Mouse (Mus musculus): Measurements from ENCODE around the gene H13. TPM values are rescaled to one million over a fixed set of nuclear protein-coding genes. Genes with fewer than 3 reads are reported as not detected.

Gene H13
- total RNA-seq (2021) = 10 to 100 TPM; 77.3 to 77.5 TPM

DNA sequence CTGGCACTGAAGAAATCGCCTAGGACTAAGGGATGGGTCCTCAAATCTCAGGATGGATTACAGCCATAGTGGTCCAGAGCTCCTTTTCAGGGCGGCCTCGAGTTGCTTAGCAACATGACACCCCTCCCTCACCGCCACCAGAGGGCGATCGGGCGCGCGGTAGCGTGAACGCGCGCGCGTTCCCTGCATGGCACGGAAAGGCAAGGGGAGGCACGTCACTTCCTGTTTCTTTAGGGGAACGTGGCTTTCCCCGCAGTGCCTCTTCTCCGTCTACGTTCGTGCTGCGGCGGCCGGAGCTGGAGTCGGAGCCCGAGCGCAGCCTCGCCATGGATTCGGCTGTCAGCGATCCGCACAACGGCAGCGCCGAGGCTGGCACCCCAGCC, at the start of gene H13:
Gene H13, plus strand, starts transcription at position 206 of the 383 bp plus-strand sequence.
- DNase-seq = peak; percentile 91 to 92

DNA sequence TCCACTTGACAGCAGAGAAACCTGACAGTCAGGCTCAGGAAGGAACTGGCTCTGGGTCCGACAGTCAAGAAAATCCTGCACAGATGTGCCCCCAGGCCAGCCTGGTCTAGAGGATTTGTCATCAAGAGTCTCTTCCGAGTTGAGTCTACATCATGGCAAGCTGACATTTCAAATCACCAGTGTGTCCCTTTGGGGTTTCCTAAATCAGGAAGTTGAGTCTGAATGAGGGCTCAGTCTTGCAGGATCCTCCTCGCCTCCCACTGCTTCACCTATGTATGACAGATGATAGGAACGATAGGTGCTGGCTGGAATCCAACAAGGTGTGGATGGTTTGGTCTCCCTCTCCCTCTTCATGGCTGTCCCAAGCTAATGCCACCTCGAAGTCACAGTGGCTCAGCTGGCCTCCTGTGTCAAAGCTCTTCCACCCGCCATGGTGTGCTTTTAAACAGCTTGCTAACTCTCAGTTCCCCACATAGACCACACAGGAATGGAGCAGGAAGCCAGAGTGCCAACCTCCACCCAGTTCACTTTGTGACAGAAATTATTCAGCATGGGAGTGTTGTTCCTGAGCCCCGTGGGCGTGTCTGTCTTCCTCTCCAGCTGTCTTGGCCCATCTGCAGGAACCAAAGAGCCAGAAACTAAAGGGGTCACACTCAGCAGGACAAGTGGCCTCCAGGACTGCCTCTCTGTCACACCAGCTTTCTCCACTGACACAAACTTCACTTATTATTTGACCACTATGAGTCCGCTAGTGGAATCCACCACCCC, 48.7 kb upstream of the H13 start:
- peak in 1 of 2 experiments; percentile 15 for DNase-seq

DNA sequence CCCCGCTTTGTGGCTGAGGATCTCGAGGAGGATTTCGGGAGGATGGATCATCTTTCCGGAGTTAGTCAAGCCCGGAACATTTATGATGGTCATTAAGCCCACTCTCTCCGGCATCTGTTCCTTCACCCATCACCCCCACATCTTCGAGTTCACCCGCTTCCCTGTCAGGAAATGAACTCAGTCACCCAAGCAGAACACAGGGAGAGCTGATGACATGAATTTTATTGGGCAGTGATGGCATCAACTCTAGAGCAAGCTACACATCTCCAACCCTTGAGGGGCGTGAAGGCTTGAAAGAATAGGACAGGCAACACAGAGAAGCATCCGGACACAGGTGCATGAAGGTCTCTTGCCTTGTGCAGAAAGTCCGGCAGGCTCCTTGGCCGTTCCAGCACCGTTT, 47.1 kb upstream of the H13 start:
- no peak for DNase-seq

DNA sequence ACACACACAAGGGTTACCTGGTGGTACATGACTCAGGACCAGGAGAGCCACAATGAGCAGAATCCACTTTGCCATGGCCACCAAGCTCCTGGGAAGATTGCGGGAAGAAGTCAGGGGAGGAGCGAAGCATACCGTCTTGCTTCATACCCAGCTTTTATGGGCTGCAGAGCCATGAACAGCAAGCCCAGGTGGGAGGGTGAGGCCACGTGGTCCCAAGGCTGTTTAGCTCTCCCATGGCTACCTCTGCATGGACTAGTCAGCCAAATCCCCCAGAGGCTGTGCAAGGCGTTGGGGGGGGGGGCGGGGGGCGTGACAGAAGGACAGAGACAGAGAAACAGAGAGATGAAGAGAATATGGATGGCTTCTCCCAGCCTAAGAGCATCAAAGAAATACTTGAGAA, 46.3 kb upstream of the H13 start, which contains the start of gene Defb25:
Gene Defb25, minus strand, starts transcription at position 101 of the 400 bp plus-strand sequence.
- DNase-seq = no peak

DNA sequence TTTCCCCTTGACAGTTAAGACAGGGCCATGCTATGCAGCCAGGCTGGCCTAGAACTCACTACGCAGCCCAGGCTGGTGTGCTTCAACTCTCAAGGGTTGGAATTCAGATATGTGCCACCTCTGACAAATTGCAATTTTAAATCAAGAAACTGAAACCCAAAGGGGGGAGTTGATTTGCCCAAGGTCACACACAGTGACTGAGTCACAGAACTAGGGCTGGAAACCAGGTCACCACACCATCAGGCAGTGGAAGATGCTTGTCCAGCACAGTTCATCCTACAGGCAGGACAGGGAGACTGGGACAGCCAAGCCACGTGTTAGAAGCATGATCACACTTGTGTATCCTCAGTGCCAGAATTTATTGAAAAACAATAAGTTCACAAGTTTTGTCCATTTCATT, 44.7 kb upstream of the H13 start:
- DNase-seq = no peak

DNA sequence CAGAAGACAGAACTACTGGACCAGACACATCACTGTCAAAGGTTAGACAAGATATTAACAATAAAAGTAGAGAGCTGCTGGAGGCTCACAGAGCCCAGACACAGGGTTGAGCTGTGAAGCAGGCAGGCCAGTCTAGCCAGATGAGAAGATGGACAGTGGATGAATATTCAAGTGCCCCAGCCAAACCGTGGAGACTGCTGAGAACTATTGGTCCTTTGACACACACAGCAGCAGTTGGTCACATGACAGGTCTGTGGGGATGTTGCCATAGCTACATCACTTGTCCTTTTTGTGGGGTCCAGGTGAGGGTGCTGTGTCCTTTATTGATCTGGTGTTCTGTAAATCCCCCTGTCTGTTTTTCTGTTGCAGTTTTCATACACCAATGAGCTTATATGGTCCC, 44.0 kb upstream of the H13 start:
- no peak for DNase-seq

DNA sequence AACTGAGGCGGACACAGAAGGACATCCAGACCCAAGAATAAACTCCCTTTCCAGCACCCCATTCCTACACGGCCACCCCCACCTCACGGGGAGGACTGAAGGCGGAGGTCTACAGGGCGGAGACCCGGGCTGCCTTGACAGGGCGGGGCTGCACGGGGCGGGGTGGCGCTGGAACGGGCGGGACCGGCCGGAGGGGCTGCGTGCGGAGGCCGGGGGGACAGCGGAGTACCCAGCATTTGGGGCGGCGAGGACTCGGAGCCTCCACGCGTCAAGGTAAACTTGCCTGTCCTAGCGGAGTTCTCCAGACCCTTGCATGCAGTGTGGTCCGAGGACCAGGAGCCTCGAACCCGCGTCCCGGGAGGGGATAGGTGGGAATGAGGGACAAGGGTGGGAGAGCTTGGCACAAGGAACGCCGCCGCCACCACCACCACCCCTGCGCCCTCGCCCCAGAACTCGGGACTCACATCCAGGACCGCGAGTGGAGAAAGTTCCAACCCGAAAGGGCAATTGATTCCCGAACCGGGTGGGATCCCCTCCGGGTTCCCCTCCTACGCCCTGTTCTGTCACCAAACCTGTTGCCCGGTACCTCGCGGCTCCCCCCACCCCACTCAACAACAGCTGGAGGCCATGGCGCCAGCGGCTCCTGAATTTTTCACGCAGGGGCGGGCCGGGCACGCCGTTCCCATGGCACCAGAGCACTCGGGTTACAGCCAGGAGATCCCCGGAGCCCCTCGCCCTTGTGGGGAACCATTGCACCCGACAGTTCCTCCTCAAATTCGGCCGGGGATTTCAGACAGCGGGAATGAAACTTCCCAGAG, 42.3 kb upstream of the H13 start, which contains the start of gene Rem1:
Gene Rem1, plus strand, starts transcription at position 178 of the 818 bp plus-strand sequence.
- DNase-seq = no peak

DNA sequence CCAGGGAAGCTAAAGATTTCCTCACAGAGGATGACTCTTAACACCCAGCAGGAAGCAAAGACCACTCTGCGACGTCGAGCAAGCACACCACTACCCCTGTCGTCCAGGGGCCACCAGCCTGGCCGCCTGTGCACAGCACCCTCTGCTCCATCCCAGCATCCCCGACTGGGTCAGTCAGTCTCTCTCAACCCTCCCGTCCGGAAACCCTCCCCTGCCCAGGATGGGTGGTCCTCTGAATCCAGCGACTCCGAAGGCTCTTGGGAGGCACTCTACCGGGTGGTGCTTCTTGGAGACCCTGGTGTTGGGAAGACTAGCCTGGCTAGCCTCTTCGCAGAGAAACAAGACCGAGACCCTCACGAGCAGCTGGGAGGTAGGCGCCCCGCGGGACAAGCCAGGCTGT, 41.2 kb upstream of the H13 start:
- DNase-seq = no peak

DNA sequence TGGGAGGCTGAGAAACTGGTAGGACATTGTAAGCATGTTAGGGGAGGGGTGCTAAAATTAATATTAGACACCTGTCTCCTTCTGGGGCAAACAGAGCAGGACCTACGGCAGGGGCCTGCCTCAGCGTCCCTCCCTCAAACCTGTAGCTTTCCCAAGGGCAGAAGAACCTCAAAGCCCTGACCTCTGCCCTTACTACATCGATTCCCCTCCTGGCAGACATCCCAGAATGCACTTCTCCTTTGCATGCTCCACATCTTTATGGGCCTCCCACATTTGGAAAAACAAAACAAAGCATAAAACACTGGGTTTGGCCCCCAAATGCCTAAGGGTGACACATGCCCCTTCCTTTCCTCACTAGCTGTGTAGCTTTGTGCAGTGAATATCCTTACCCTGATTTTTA, 40.0 kb upstream of the H13 start:
- no peak for DNase-seq

DNA sequence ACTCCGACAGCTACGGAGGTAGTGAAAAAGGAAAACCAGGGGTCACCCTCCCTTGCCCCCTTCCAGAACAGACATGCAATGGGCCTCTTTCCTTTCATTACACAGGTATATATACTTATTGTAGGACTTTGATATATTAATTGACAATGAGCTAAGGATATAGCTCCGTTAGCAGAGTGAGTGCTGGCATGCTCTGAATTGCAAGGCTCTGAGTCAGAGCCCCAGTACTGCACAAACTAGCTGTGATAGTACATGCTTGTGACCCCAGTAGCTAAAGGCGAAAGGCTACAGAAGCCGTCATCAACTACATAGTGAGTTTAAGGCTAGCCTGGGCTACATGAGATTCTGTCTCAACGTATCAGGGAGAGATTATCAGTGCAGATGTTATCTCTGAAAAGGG, 39.4 kb upstream of the H13 start:
- DNase-seq = no peak

DNA sequence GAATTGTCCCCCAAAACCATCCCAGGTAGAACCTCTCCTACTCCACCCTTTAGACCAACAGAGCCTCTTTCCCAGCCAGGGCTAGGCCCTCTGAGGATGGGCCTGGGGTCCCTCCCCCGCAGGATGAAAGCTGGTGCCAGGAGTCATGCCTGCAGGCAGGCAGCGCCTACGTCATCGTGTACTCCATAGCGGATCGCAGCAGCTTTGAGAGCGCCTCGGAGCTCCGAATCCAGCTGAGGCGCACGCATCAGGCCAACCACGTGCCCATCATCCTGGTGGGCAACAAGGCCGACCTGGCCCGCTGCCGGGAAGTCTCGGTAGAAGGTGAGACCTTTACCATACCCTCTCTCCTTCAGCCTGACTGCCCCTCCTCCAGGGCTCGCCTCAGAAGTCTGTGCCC, 35.9 kb upstream of the H13 start:
- no peak for DNase-seq

DNA sequence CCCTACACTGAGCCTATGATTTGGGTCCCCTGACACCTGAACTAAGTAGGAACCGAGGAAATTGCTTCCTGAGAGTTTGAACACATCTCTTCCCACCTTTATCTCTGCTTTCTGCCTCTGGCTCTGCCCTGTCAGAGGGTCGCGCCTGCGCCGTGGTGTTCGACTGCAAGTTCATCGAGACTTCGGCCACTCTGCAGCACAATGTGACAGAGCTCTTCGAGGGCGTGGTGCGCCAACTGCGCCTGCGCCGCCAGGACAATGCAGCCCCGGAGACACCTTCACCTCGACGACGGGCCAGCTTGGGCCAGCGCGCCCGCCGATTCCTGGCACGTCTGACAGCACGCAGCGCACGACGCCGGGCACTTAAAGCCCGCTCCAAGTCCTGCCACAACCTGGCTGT, 35.0 kb upstream of the H13 start:
- no peak for DNase-seq

DNA sequence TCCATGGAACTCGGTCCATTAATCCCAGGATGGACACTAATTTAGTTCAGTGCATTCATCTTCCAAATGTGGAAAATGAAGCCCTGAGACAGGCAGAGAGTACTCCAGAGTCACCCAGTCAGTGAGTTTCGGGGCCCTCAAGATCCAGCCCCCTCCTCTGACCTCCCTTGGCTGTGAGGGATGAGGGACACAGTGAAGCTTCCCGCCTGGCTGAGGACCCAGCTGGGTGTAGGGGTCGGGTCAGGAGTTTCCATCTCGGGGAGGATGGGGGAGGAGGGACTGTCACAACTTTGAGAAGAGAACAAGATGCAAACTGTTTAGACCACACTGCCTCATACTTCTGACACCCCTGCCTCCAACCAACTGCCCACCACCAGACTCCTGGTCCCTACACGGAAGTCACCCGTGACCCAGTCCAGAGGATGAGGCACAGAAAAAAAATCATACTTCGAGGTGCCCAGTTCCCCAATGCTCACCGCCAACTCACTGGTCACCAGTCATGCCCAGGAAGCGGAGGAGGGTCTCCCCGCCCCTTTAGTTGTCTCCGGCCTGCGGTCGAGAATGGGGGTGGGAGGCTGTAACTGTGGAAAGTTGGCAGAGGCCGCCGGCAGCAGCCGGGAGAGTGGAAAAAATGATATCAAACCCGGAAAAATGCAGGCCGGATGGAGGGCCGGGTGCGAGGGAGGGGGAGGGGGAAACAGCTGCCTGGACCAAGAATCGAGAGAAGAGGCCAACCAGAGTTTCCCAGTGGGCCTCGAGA, 32.8 kb upstream of the H13 start:
- no peak for DNase-seq

DNA sequence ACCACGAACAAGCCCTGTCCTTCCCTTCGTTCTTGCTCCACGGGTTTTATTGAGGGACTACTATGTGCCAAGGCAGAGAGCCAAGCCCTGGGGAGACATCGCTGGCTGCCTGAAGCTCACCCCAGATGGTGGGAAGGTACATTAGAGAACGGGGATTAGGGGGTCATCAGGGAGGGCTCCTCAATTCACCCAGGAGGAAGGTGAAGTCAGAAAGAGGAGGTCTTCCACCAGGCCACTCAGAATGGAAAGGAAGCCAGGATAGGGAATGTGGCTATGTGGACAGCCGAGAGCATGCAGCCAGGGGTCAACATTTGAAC, 32.3 kb upstream of the H13 start:
- no peak for DNase-seq

DNA sequence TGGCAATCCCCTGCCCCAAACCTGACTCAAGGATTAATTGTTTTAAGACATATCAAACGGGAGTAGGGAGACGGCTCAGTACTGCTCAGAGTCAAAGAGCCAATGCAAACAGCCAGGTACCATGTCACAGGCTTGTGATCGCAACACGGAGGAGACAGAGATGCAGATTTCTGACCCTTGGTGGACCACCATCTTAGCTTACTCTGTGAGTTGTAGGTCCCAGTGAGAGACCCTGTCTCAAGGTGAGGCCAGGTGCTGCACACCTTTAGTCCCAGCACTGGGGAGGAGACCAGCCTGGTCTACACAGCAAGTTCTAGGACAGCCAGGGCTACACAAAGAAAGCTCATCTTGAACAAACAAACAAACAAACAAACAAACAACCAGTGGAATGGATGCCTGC, 31.9 kb upstream of the H13 start:
- DNase-seq = no peak

DNA sequence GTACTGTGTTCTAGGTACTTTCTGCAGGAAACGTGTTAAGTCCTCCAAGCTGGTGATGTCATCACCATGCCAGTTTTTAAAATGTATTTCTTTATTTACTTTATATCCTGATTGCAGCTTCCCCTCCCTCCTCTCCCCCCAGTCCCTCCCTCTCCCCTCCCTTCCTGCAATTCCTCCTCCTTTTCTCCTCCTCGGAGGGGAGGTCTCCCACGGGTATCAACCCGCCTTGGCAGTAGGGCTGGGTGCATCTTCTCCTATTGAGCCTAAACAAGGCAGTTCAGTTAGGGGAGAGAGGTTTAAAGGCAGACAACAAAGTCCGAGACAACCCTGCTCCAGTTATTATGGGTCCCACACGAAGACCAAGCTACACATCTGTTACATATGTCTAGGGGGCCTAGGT, 30.4 kb upstream of the H13 start:
- no peak for DNase-seq

DNA sequence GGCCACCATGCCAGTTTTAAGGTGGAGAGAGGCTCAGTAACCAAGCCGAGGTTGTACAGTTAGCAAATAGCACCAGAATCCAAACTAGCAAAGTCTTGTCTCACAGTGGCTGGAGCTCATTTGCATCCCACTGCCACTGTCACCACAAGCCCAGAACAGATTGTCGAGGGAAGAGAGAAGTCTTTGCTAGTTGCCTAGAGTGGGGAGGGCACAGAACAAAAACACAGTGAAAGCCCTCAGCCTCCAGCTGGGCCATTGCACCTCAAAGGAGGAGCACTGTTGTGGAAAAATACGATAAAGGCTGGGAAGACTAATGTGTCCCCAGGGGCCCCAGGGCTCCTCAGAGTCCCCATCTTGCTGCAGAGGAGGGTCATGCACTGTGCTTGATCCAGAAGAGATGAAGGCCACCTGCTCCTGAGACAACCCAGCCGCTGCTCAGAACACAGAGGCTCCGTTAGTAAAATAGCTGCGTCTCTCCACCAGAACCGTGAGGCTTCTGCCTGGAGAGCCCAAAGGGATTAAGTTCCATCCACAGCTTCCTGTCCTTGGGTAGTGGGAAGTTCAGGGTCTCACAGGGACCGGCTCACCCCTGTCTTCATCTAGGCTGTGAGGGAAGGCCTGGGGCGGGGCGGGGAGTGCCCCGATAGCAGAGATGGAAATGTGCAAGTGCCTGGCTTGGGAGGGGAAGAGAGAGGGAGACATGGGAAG, 29.7 kb upstream of the H13 start:
- DNase-seq = no peak

DNA sequence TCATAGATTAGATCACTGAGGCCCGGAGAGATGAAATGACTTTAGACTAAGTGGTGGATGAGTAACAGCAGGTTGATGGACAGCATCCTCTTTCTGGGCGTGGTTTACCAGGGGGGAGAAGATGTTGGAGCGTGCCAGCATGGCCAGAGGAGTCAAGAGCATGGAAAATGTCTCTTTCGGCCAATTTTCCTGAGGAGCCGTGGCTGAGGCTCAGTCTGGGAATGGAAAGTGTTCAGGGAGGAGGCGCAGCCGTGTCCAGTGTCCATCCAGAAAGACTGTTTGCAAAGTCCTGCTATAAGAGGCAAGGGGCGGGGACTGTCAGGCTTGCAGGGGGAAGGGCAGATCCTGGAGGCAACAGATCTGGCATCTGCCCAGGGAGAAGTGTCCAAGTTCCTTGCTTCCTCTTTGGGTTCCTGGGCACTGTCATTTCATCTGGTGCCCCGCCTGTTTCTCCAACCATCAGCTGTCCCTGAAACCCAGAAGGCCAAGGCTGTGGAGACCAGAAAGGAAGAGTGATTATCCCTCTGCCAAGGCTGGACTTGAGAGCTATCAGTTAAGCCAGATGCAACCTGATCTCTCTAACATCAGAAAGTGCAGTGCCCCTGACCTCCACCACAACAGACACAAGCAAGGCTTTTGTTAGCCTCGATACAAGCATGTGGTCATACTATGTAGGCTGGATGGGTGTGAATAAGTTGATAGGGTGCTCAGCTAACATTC, 16.2 kb upstream of the H13 start:
- DNase-seq = no peak

DNA sequence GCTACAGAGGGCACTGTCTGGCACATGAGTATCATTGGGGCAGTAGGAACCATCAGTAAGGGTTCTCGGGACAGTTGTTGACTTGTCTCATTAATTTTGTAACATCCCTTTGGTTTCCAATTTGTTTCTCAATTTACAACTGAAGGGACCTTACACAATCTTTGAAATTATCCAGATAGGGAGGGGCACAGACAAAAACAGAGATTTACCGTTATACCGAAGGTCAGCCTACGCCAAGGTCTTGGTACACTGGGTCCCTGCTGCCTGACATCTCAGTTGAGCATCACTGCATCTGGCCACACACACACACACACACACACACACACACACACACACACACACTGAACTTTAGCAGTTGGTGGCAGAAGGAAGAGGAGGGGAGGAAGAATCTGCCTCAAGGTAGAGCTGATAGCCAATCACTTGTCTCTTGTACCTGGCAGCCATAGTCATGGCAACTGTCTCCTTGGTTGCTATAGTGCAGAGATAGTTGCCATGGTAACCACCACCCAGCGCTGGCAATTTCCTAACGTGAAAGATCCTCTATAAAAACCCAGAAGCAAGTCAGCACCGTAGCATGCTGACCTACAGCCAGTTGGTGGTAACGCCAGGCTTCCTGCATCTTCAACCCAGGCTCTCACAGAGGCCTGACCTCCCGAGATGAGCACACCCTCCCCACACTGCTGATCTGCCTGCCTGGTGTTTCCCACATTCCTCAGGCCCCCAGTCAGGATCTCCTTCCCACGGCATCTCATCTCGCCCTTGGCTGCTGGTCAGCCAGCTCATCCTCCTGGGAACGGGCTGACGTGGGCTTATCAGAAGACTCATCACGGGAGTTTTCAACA, 15.2 kb upstream of the H13 start:
- peak; percentile 52 to 68 for DNase-seq

DNA sequence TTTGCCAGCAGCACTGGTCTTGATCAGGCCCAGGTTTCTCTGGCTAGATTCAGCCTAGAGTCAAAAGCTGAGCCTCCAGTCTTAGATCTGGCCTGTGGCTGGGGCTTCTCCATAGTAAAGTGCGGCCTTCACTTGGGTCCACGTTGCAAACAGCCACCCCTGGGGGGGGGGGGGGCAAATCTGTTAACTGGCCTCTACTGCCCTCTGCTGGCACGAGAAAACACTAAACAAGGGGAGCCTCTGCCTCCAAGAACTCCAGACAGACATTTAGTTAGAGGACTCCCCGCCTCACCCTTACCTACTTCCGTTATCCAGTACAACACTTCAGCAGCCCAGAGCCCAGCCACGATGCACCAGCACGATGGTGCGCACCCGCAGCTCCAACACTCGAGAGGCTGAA, 11.9 kb upstream of the H13 start:
- DNase-seq = no peak

DNA sequence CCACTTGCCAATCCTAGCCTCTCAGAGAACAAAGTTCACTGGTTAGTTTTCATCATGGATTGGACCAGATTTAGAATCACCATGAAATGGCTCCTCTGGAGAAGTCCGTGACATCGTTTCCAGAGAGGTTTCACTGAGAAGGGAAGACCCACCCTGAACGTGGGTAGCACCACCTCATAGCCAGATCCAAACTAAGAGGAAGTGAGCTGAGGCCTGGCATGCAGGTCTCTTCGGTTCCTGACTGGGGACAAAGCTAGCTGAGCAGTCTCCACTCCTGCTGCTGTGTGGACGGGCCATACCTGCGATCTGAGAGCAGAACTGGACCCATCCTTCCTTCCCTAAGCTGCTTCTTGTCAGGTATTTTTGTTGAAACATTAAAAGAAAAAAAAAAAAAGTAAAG, 8.1 kb upstream of the H13 start:
- DNase-seq = no peak

Data from layer of hippocampus, postnatal 36 days (tissue).